Mouse (Mus musculus): ENCODE results near the gene Ydjc. TPM values are rescaled to one million over a fixed set of nuclear protein-coding genes. Genes with fewer than 3 reads are reported as not detected.

Ydjc gene
- polyA plus RNA-seq, 1 experiment, result 15.5 TPM

GRCm38 (mm10) chr16:17182136-17182535 lies 37.7 kb downstream of the Ydjc start:
- H3K4me1 ChIP-seq (ENCODE audit: control insufficient read depth, insufficient read depth, low read length), result no peaks in the 10 kb centered on the region
- peaks cover 11% of the 10 kb centered on the region for H3K36me3 ChIP-seq (ENCODE audit: control insufficient read depth, insufficient read depth, low read length, poor library complexity, severe bottlenecking)
- no peaks in the 10 kb centered on the region for H3K9me3 ChIP-seq (replicated peaks; ENCODE audit: control insufficient read depth, insufficient read depth, low read length, poor library complexity, severe bottlenecking)
- TF ChIP-seq POLR2A (IDR thresholded peaks at IDR 0.05; ENCODE audit: insufficient read depth, low read length), result no peak
- no peak for TF ChIP-seq CTCF (IDR thresholded peaks at IDR 0.05; ENCODE audit: low read depth, low read length)
- TF ChIP-seq EP300 (IDR thresholded peaks at IDR 0.05; ENCODE audit: insufficient read depth, low read depth, low read length), result no peak
- H3K9ac ChIP-seq (ENCODE audit: low read depth, poor library complexity, severe bottlenecking), result no peak overlapping the region
- H3K27me3 ChIP-seq (ENCODE audit: control insufficient read depth, insufficient read depth, low read length, poor library complexity, severe bottlenecking), result no peaks in the 10 kb centered on the region
- H3K27ac ChIP-seq (ENCODE audit: insufficient read depth, low read length), result peak overlapping the region; percentile 17; the same call in 1 of the 2 replicates
- no peak overlapping the region for H3K4me3 ChIP-seq (ENCODE audit: low read depth, low read length)

DNA sequence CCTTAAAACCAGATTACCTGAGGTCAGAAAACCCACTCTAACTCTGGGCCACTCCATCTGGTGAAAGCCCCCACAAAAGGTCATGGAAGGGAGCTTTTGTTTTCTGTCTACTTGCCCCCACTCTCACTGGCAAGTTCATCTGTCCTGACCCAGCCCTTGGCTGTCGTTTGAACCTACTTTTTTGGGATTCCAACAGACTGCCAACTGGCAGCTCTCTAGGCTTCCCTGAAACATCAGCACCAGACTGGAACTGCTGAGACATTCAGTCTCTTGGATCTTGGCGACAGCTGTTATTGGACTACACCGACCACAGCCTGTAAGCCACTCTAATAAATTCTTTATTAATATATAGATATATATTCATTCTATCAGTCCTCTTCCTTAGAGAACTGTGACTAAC lies 38.6 kb downstream of the Ydjc start:
- TF ChIP-seq POLR2A (IDR thresholded peaks at IDR 0.05; ENCODE audit: insufficient read depth, low read length) (no peak), EP300 (IDR thresholded peaks at IDR 0.05; ENCODE audit: insufficient read depth, low read depth, low read length) (no peak), CTCF (IDR thresholded peaks at IDR 0.05; ENCODE audit: low read depth, low read length) (no peak)
- Histone ChIP-seq H3K27ac (ENCODE audit: insufficient read depth, low read length) (no peak overlapping the region), H3K9ac (ENCODE audit: low read depth, poor library complexity, severe bottlenecking) (no peak overlapping the region), H3K4me3 (ENCODE audit: low read depth, low read length) (no peak overlapping the region), H3K36me3 (ENCODE audit: control insufficient read depth, insufficient read depth, low read length, poor library complexity, severe bottlenecking) (peaks cover 16% of the 10 kb centered on the region), H3K9me3 (replicated peaks; ENCODE audit: control insufficient read depth, insufficient read depth, low read length, poor library complexity, severe bottlenecking) (no peaks in the 10 kb centered on the region), H3K4me1 (ENCODE audit: control insufficient read depth, insufficient read depth, low read length) (no peaks in the 10 kb centered on the region), H3K27me3 (ENCODE audit: control insufficient read depth, insufficient read depth, low read length, poor library complexity, severe bottlenecking) (no peaks in the 10 kb centered on the region)

GRCm38 (mm10) chr16:17185475-17185874 lies 41.1 kb downstream of the Ydjc start:
- H3K36me3 ChIP-seq (ENCODE audit: control insufficient read depth, insufficient read depth, low read length, poor library complexity, severe bottlenecking), result peaks cover 10% of the 10 kb centered on the region; the same call in 1 of the 2 replicates
- TF ChIP-seq EP300 (IDR thresholded peaks at IDR 0.05; ENCODE audit: insufficient read depth, low read depth, low read length) (no peak), CTCF (IDR thresholded peaks at IDR 0.05; ENCODE audit: low read depth, low read length) (no peak), POLR2A (IDR thresholded peaks at IDR 0.05; ENCODE audit: insufficient read depth, low read length) (no peak)
- no peak overlapping the region for H3K27ac ChIP-seq (ENCODE audit: insufficient read depth, low read length)
- no peak overlapping the region for H3K9ac ChIP-seq (ENCODE audit: low read depth, poor library complexity, severe bottlenecking)
- H3K27me3 ChIP-seq (ENCODE audit: control insufficient read depth, insufficient read depth, low read length, poor library complexity, severe bottlenecking), result no peaks in the 10 kb centered on the region
- no peaks in the 10 kb centered on the region for H3K9me3 ChIP-seq (replicated peaks; ENCODE audit: control insufficient read depth, insufficient read depth, low read length, poor library complexity, severe bottlenecking)
- no peak overlapping the region for H3K4me3 ChIP-seq (ENCODE audit: low read depth, low read length)
- H3K4me1 ChIP-seq (ENCODE audit: control insufficient read depth, insufficient read depth, low read length), result no peaks in the 10 kb centered on the region

DNA sequence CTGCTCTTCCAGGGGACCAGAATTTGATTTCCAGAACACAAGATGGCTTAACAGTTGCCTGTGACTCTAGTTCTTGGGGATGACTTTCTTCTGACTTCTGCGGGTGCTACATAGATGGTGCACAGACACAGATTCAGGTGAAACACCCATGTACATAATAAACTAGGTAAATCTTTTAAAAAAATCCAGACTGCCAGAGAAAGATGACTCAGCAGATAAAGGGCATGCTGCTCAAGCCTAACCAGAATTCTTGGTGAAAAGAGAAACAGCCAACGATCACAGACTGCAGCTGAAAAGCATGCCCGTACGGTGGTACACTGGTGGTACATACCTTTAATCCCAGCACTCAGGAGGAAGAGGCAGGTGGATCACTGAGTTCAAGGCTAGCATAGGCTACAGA lies 49.4 kb downstream of the Ydjc start:
- Histone ChIP-seq H3K27me3 (ENCODE audit: control insufficient read depth, insufficient read depth, low read length, poor library complexity, severe bottlenecking) (no peaks in the 10 kb centered on the region), H3K4me1 (ENCODE audit: control insufficient read depth, insufficient read depth, low read length) (peaks cover 2% of the 10 kb centered on the region), H3K27ac (ENCODE audit: insufficient read depth, low read length) (no peak overlapping the region), H3K36me3 (ENCODE audit: control insufficient read depth, insufficient read depth, low read length, poor library complexity, severe bottlenecking) (peaks cover 15% of the 10 kb centered on the region), H3K4me3 (ENCODE audit: low read depth, low read length) (no peak overlapping the region), H3K9ac (ENCODE audit: low read depth, poor library complexity, severe bottlenecking) (0 out of 2 replicates have a peak overlapping the region, but pooled peaks have one; percentile 24), H3K9me3 (replicated peaks; ENCODE audit: control insufficient read depth, insufficient read depth, low read length, poor library complexity, severe bottlenecking) (no peaks in the 10 kb centered on the region)
- TF ChIP-seq EP300 (IDR thresholded peaks at IDR 0.05; ENCODE audit: insufficient read depth, low read depth, low read length), result no peak
- no peak for TF ChIP-seq CTCF (IDR thresholded peaks at IDR 0.05; ENCODE audit: low read depth, low read length)
- TF ChIP-seq POLR2A (IDR thresholded peaks at IDR 0.05; ENCODE audit: insufficient read depth, low read length), result no peak

GRCm38 (mm10) chr16:17200121-17200952 lies 55.9 kb downstream of the Ydjc start:
- H3K9ac ChIP-seq (ENCODE audit: low read depth, poor library complexity, severe bottlenecking), result peak overlapping the region; percentile 100
- H3K27ac ChIP-seq (ENCODE audit: insufficient read depth, low read length), result peak overlapping the region; percentile 11
- peaks cover 2% of the 10 kb centered on the region for H3K4me1 ChIP-seq (ENCODE audit: control insufficient read depth, insufficient read depth, low read length)
- TF ChIP-seq CTCF (IDR thresholded peaks at IDR 0.05; ENCODE audit: low read depth, low read length) (no peak), POLR2A (IDR thresholded peaks at IDR 0.05; ENCODE audit: insufficient read depth, low read length) (no peak), EP300 (IDR thresholded peaks at IDR 0.05; ENCODE audit: insufficient read depth, low read depth, low read length) (no peak)
- no peaks in the 10 kb centered on the region for H3K9me3 ChIP-seq (replicated peaks; ENCODE audit: control insufficient read depth, insufficient read depth, low read length, poor library complexity, severe bottlenecking)
- peaks cover 9% of the 10 kb centered on the region for H3K36me3 ChIP-seq (ENCODE audit: control insufficient read depth, insufficient read depth, low read length, poor library complexity, severe bottlenecking)
- H3K4me3 ChIP-seq (ENCODE audit: low read depth, low read length), result peak overlapping the region; percentile 99
- no peaks in the 10 kb centered on the region for H3K27me3 ChIP-seq (ENCODE audit: control insufficient read depth, insufficient read depth, low read length, poor library complexity, severe bottlenecking)
